Mouse (Mus musculus) small intestine, adult 2 months (tissue): ENCODE results near the gene Mrap2.

Source experiments
- CTCF ChIP-seq: fragments of 200-500 bp; IDR thresholded peaks from 2 replicates; pipeline ENCODE4 v1.5.1; 2012; ENCODE audit warnings: low read depth, mild to moderate bottlenecking, control low read depth, inconsistent platforms, low read length, moderate library complexity, mixed read lengths; ENCODE audit not compliant: insufficient replicate concordance, insufficient read length; ENCODE audit errors: extremely low read depth
- POLR2A ChIP-seq: fragments of 200-500 bp; IDR thresholded peaks from 2 replicates; pipeline ENCODE4 v1.6.1; 2012; ENCODE audit warnings: low read depth, mild to moderate bottlenecking, control low read depth, inconsistent platforms, low read length, moderate library complexity

GRCm38 (mm10) chr9:87115019-87115418 is 29.1 kb upstream of the Mrap2 start:
- TF ChIP-seq POLR2A (no peak), CTCF (no peak)
